In the genomic region with DNA sequence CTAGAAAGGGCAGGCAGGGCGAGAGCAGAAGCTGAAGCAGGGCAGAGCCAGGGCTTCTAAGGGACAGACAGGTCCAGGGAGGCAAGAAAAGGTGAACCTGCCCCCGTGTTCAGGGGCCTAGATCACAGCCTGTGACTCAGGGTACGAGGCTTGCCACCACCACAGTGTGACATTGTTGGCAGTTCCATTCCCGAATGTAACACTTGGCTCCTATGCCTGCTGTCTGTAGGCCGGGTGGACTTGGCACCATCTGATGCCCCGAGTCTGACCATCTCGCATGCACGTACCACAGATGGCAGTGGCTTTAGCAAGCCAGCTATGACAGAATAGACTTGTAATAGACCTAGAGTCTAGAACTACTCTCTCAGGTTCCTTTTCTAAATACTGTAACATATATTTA, we compare ENCODE assay signal across 22 mouse cellular contexts.
DNase-seq lines count a peak whose midpoint lies in the region; ATAC-seq and TF ChIP-seq lines count a peak whose summit lies in the region.
"Had no signal": no experiment of that assay in that cellular context is flagged by ENCODE, and none has a peak within 500 bp of the region (broad histone marks: within the 10 kb centered on the region; RNA-seq: fewer than 3 reads in every experiment).

No protein-coding gene starts in this region.

- H3K27me3 ChIP-seq in spleen, adult 2 months (ENCODE audit: control insufficient read depth, insufficient read depth, low read length) = no peaks in the 10 kb centered on the region
- no peaks in the 10 kb centered on the region for H3K27me3 ChIP-seq in embryonic facial prominence, embryonic 11.5 days (ENCODE audit: control insufficient read depth, insufficient read depth, low read length)
- no peaks in the 10 kb centered on the region for H3K27me3 ChIP-seq in limb, embryonic 14.5 days (ENCODE audit: control insufficient read depth, insufficient read depth, low read length)
- H3K27me3 ChIP-seq in kidney, adult 2 months (replicated peaks; ENCODE audit: control insufficient read depth, insufficient read depth, low read length) = no peaks in the 10 kb centered on the region
- H3K27me3 ChIP-seq: hindbrain, embryonic 15.5 days; lung, embryonic 15.5 days; neural tube, embryonic 12.5 days had no signal

- no peaks in the 10 kb centered on the region for H3K36me3 ChIP-seq in spleen, adult 2 months (ENCODE audit: control insufficient read depth, insufficient read depth, low read length)
- H3K36me3 ChIP-seq in embryonic facial prominence, embryonic 11.5 days (replicated peaks; ENCODE audit: control insufficient read depth, insufficient read depth, low read depth, low read length) = no peaks in the 10 kb centered on the region
- H3K36me3 ChIP-seq in limb, embryonic 14.5 days (ENCODE audit: control insufficient read depth, insufficient read depth, low read length) = no peaks in the 10 kb centered on the region
- no peaks in the 10 kb centered on the region for H3K36me3 ChIP-seq in kidney, adult 2 months (ENCODE audit: control insufficient read depth, insufficient read depth, low read length)
- H3K36me3 ChIP-seq: hindbrain, embryonic 15.5 days; liver, embryonic 15.5 days; lung, embryonic 15.5 days; neural tube, embryonic 12.5 days had no signal

- ATAC-seq in embryonic facial prominence, embryonic 11.5 days (replicated peaks; ENCODE audit: insufficient number of reproducible peaks, low FRiP score, low TSS enrichment, low read depth) = no peak
- ATAC-seq in limb, embryonic 14.5 days (ENCODE audit: low FRiP score, low read depth) = no peak
- ATAC-seq in erythroid progenitor cell, adult 5-6 weeks (replicated peaks; ENCODE audit: low FRiP score, poor library complexity, severe bottlenecking) = no peak
- ATAC-seq: forebrain, embryonic 14.5 days had no signal

- H3K4me3 ChIP-seq in spleen, adult 2 months (ENCODE audit: extremely low read depth, insufficient read depth, insufficient read length) = no peak overlapping the region
- H3K4me3 ChIP-seq in embryonic facial prominence, embryonic 11.5 days (ENCODE audit: low read depth, low read length) = no peak overlapping the region
- no peak overlapping the region for H3K4me3 ChIP-seq in limb, embryonic 14.5 days (replicated peaks; ENCODE audit: low read length)
- no peak overlapping the region for H3K4me3 ChIP-seq in kidney, adult 2 months (ENCODE audit: insufficient read depth, low read depth, low read length)
- H3K4me3 ChIP-seq: hindbrain, embryonic 15.5 days; liver, embryonic 15.5 days; lung, embryonic 15.5 days; neural tube, embryonic 12.5 days had no signal

- no peak overlapping the region for H3K4me2 ChIP-seq in embryonic facial prominence, embryonic 11.5 days (ENCODE audit: low read depth, low read length)
- no peak overlapping the region for H3K4me2 ChIP-seq in limb, embryonic 14.5 days (replicated peaks; ENCODE audit: low read depth, low read length, severe bottlenecking)
- H3K4me2 ChIP-seq: hindbrain, embryonic 15.5 days; liver, embryonic 15.5 days; lung, embryonic 15.5 days; neural tube, embryonic 12.5 days had no signal

- no peaks in the 10 kb centered on the region for H3K9me3 ChIP-seq in embryonic facial prominence, embryonic 11.5 days (replicated peaks; ENCODE audit: control insufficient read depth, low read length)
- no peaks in the 10 kb centered on the region for H3K9me3 ChIP-seq in limb, embryonic 14.5 days (ENCODE audit: control insufficient read depth, low read length)
- H3K9me3 ChIP-seq: hindbrain, embryonic 15.5 days; liver, embryonic 15.5 days; lung, embryonic 15.5 days; neural tube, embryonic 12.5 days had no signal

- TF ChIP-seq CTCF in spleen, adult 2 months (IDR thresholded peaks at IDR 0.05; ENCODE audit: extremely low read depth, insufficient read depth, insufficient read length, insufficient replicate concordance) = no peak
- no peak for TF ChIP-seq CTCF in kidney, adult 2 months (conservative IDR thresholded peaks at IDR 0.05; ENCODE audit: insufficient read depth, insufficient read length, low read depth, low read length)

- DNase-seq in spleen, adult 2 months (ENCODE audit: low read depth in 1 of 2, low spot score in 2 of 2) = no peak
- DNase-seq in spleen, adult 12 weeks (ENCODE audit: low spot score) = no peak
- DNase-seq in cerebellum, adult 9-11 months = peak; percentile 91
- no peak for DNase-seq in embryonic facial prominence, embryonic 11.5 days (ENCODE audit: low spot score)
- no peak for DNase-seq in limb, embryonic 14.5 days (ENCODE audit: low spot score)
- no peak for DNase-seq in kidney, adult 2 months
- DNase-seq in urinary bladder, postnatal 10 days (ENCODE audit: low spot score) = no peak
- DNase-seq: heart, postnatal 4 days; kidney, adult 8-10 months; kidney, postnatal 10 days; liver; lung, postnatal 4 days; midbrain, embryonic 14.5 days; retina, postnatal 1 day; right cerebral cortex, postnatal 25 days; thymus, postnatal 25 days had no signal

- 70% methylated on average over 8 of the region's 8 CpGs for WGBS in spleen, adult 2 months
- 92% methylated on average over 8 of the region's 8 CpGs for WGBS in embryonic facial prominence, embryonic 11.5 days
- whole genome bisulfite sequencing in limb, embryonic 14.5 days = 89% methylated on average over 8 of the region's 8 CpGs
- 93% methylated on average over 8 of the region's 8 CpGs for WGBS in kidney, adult 2 months

- peaks cover 49% of the 10 kb centered on the region for H3K4me1 ChIP-seq in spleen, adult 2 months (ENCODE audit: control insufficient read depth, insufficient read depth, insufficient read length)
- H3K4me1 ChIP-seq in embryonic facial prominence, embryonic 11.5 days (ENCODE audit: control insufficient read depth, insufficient read depth, low read length) = no peaks in the 10 kb centered on the region
- H3K4me1 ChIP-seq in limb, embryonic 14.5 days (ENCODE audit: control insufficient read depth, insufficient read depth, low read length) = peaks cover 28% of the 10 kb centered on the region
- H3K4me1 ChIP-seq in kidney, adult 2 months (ENCODE audit: control insufficient read depth, insufficient read depth, low read length) = no peaks in the 10 kb centered on the region
- H3K4me1 ChIP-seq: hindbrain, embryonic 15.5 days had no signal

- no peak overlapping the region for H3K9ac ChIP-seq in embryonic facial prominence, embryonic 11.5 days (replicated peaks; ENCODE audit: low read length)
- H3K9ac ChIP-seq in limb, embryonic 14.5 days (ENCODE audit: low read depth, low read length, severe bottlenecking) = no peak overlapping the region
- H3K9ac ChIP-seq: hindbrain, embryonic 15.5 days; liver, embryonic 15.5 days; lung, embryonic 15.5 days; neural tube, embryonic 12.5 days had no signal

- peak overlapping the region; percentile 63 for H3K27ac ChIP-seq in spleen, adult 2 months (ENCODE audit: insufficient read depth, low read length)
- 0 out of 2 replicates have a peak overlapping the region, but pooled peaks have one; percentile 13 for H3K27ac ChIP-seq in embryonic facial prominence, embryonic 11.5 days (replicated peaks; ENCODE audit: low read depth, low read length)
- H3K27ac ChIP-seq in limb, embryonic 14.5 days (replicated peaks; ENCODE audit: low read depth, low read length) = 0 out of 2 replicates have a peak overlapping the region, but pooled peaks have one; percentile 3
- no peak overlapping the region for H3K27ac ChIP-seq in kidney, adult 2 months (ENCODE audit: insufficient read depth, low read depth, low read length)
- H3K27ac ChIP-seq: hindbrain, embryonic 15.5 days; liver, embryonic 15.5 days; lung, embryonic 15.5 days; neural tube, embryonic 12.5 days had no signal

- no peak for TF ChIP-seq POLR2A in spleen, adult 2 months (IDR thresholded peaks at IDR 0.05; ENCODE audit: low read depth, low read length)
- TF ChIP-seq POLR2A in limb, embryonic 14.5 days (IDR thresholded peaks at IDR 0.05; ENCODE audit: borderline replicate concordance, extremely low read depth, insufficient read depth, insufficient read length) = no peak
- TF ChIP-seq POLR2A in kidney, adult 2 months (IDR thresholded peaks at IDR 0.05; ENCODE audit: low read depth, low read length) = no peak
